ENCODE assay signal across 16 mouse cellular contexts in the genomic region with DNA sequence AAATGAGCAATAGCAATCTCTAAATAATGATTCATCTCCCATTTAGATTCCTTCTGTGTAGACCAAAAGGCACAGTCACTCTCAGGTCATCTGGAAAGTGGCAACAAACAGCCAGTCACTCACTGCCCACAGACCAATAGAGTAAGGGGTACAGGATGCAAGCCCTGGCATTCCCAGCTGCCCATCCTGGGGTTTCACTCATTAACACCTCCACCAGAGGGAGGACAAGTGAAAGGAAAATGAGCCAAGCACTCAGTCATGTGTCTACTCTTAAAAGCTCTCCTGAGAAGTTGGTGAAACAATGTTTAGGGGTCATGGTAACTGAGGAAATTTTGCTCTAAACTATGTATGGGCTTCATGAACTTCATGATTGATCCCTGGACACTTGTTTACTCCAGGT. TPM values are rescaled to one million over a fixed set of nuclear protein-coding genes. Genes with fewer than 3 reads are reported as not detected.
DNase-seq lines count a peak whose midpoint lies in the region; ATAC-seq and TF ChIP-seq lines count a peak whose summit lies in the region.
"Had no signal": no experiment of that assay in that cellular context is flagged by ENCODE, and none has a peak within 500 bp of the region (broad histone marks: within the 10 kb centered on the region; RNA-seq: fewer than 3 reads in every experiment).

No protein-coding gene starts in this region.

- H3K9me3 ChIP-seq in heart, postnatal 0 days (replicated peaks; ENCODE audit: control insufficient read depth, low read length), result no peaks in the 10 kb centered on the region
- H3K9me3 ChIP-seq: midbrain, embryonic 13.5 days had no signal

- H3K4me2 ChIP-seq in heart, postnatal 0 days (ENCODE audit: low read depth, low read length), result no peak overlapping the region
- H3K4me2 ChIP-seq: midbrain, embryonic 13.5 days had no signal

- no peak for TF ChIP-seq CTCF in gastrocnemius, adult 2 months (IDR thresholded peaks at IDR 0.05)
- peak; percentile 47 for TF ChIP-seq CTCF in layer of hippocampus, adult 2 months (conservative IDR thresholded peaks at IDR 0.05)
- no peak for TF ChIP-seq CTCF in brain, embryonic 14.5 days (IDR thresholded peaks at IDR 0.05; ENCODE audit: borderline replicate concordance, extremely low read depth, insufficient read depth, insufficient read length)
- TF ChIP-seq CTCF in heart, postnatal 0 days (IDR thresholded peaks at IDR 0.05; ENCODE audit: low read depth), result peak; percentile 53

- H3K9ac ChIP-seq in heart, postnatal 0 days (replicated peaks; ENCODE audit: low read depth, low read length), result no peak overlapping the region
- H3K9ac ChIP-seq: midbrain, embryonic 13.5 days had no signal

- no peak for ATAC-seq in heart, postnatal 0 days (ENCODE audit: insufficient read depth, low read depth)
- ATAC-seq: activated CD4-positive, CD25-positive, alpha-beta regulatory T cell, adult 4 months; midbrain, embryonic 13.5 days; Patski had no signal

- no peak for DNase-seq in gastrocnemius, adult 2 months
- DNase-seq in gastrocnemius, postnatal 14 days, result no peak
- no peak for DNase-seq in layer of hippocampus, adult 2 months (ENCODE audit: low spot score in 2 of 2)
- no peak for DNase-seq in layer of hippocampus, postnatal 10 days (ENCODE audit: low spot score in 2 of 2)
- peak; percentile 24 for DNase-seq in brain, embryonic 14.5 days (ENCODE audit: low read depth)
- peak; percentile 75 for DNase-seq in heart, postnatal 0 days (ENCODE audit: low spot score)
- DNase-seq in adrenal gland, adult 18-20 months (ENCODE audit: low spot score in 2 of 2), result no peak
- DNase-seq in left cerebral cortex, adult 18-20 months (ENCODE audit: low spot score in 2 of 2), result no peak
- DNase-seq: cerebellum, postnatal 10 days; gastrocnemius, postnatal 25 days; kidney, postnatal 10 days; lung, adult 2 months had no signal

- TF ChIP-seq EP300 in heart, postnatal 0 days (IDR thresholded peaks at IDR 0.05; ENCODE audit: low read depth), result no peak

- H3K36me3 ChIP-seq in heart, postnatal 0 days (replicated peaks; ENCODE audit: control insufficient read depth, insufficient read depth, low read length), result no peaks in the 10 kb centered on the region
- H3K36me3 ChIP-seq: midbrain, embryonic 13.5 days had no signal

- intact Hi-C loops in gastrocnemius, adult 2 months (cut with DNase I), result no loop called here
- intact Hi-C loops in gastrocnemius, postnatal 14 days (cut with DNase I; ENCODE audit: low total_unique reads), result loop anchor here (10.0 kb wide), 1 partner anchor 223 kb away; no protein-coding TSS in a partner anchor

- no peak overlapping the region for H3K4me3 ChIP-seq in gastrocnemius, adult 2 months
- H3K4me3 ChIP-seq in layer of hippocampus, adult 2 months, result no peak overlapping the region
- H3K4me3 ChIP-seq in heart, postnatal 0 days (ENCODE audit: low read depth, low read length), result no peak overlapping the region
- H3K4me3 ChIP-seq: midbrain, embryonic 13.5 days had no signal

- no peak for TF ChIP-seq POLR2A in brain, embryonic 14.5 days (IDR thresholded peaks at IDR 0.05; ENCODE audit: borderline replicate concordance, extremely low read depth, insufficient read depth, insufficient read length, poor library complexity, severe bottlenecking)

- 0 out of 2 replicates have a peak, but pooled peaks cover 7% of the 10 kb centered on the region for H3K4me1 ChIP-seq in heart, postnatal 0 days (ENCODE audit: control insufficient read depth, insufficient read depth)

- H3K27me3 ChIP-seq in heart, postnatal 0 days (ENCODE audit: control insufficient read depth, insufficient read depth, low read length), result no peaks in the 10 kb centered on the region
- H3K27me3 ChIP-seq: midbrain, embryonic 13.5 days; Patski had no signal

- peak overlapping the region; percentile 44 for H3K27ac ChIP-seq in gastrocnemius, adult 2 months
- H3K27ac ChIP-seq in layer of hippocampus, adult 2 months, result 0 out of 2 replicates have a peak overlapping the region, but pooled peaks have one; percentile 85
- H3K27ac ChIP-seq in heart, postnatal 0 days (ENCODE audit: low read depth), result peak overlapping the region; percentile 80
- H3K27ac ChIP-seq: macrophage; midbrain, embryonic 13.5 days had no signal

RNA-seq across cellular contexts. Expression of gene Arhgap21, which starts 2.9 kb away (rescaled TPM):
- 10 to 100 TPM; 32.4 to 35.6 TPM for total RNA-seq in gastrocnemius, adult 2 months (2021)
- 10 to 100 TPM; 26.8 to 33.7 TPM for total RNA-seq in gastrocnemius, postnatal 14 days (2021)
- total RNA-seq in layer of hippocampus, adult 2 months (2021), result 100 to 1,000 TPM; 358 to 386 TPM
- 100 to 1,000 TPM; 305 to 313 TPM for total RNA-seq in layer of hippocampus, postnatal 10 days (2021)
- polyA plus RNA-seq in brain, embryonic 14.5 days (2012; rRNA removed), result 62.6 and 107 TPM in 2 replicates
- 66.7 and 77.3 TPM in 2 replicates for total RNA-seq in heart, postnatal 0 days (2014; rRNA removed; ENCODE audit: low replicate concordance)
- 10.1 and 11.4 TPM in 2 replicates for polyA plus RNA-seq in heart, postnatal 0 days (2015; fragmentation: Nextera tagmentation; extraction: Ambion mirVana)
- total RNA-seq in adrenal gland, adult 18-20 months (2021), result 10 to 100 TPM; 55.5 to 67.8 TPM
- 100 to 1,000 TPM; 263 to 268 TPM for total RNA-seq in left cerebral cortex, adult 18-20 months (2021)

Comparison
In these comparisons a context has a peak if more than half of its experiments do, and no peak if none do; other contexts are left out.
1. DNase-seq: peak in brain, embryonic 14.5 days (single experiment) and heart, postnatal 0 days (single experiment); none in gastrocnemius, adult 2 months (single experiment), gastrocnemius, postnatal 14 days (single experiment), layer of hippocampus, adult 2 months (0 of 2), layer of hippocampus, postnatal 10 days (0 of 2), adrenal gland, adult 18-20 months (0 of 2) and left cerebral cortex, adult 18-20 months (0 of 2).
2. CTCF ChIP-seq: peak in layer of hippocampus, adult 2 months (single experiment) and heart, postnatal 0 days (single experiment); none in gastrocnemius, adult 2 months (single experiment) and brain, embryonic 14.5 days (single experiment).
3. Peak in every context shown above with its lines, with median percentiles within 50 percentile points of each other: H3K27ac ChIP-seq.